Mouse (Mus musculus) B cell, adult (primary cell): ENCODE measurements around the gene Ier5. TPM values are rescaled to one million over a fixed set of nuclear protein-coding genes. Genes with fewer than 3 reads are reported as not detected.

Experiments
- total RNA-seq: library from RNA; stranded (reverse); gene quantifications from 4 replicates; pipeline ENCODE4 v1.2.4, GENCODE M21; 2023; ENCODE audit not compliant: inconsistent age

The Ier5 gene
- total RNA-seq: 315 to 388 TPM (median 334 TPM) in 4 replicates

DNA sequence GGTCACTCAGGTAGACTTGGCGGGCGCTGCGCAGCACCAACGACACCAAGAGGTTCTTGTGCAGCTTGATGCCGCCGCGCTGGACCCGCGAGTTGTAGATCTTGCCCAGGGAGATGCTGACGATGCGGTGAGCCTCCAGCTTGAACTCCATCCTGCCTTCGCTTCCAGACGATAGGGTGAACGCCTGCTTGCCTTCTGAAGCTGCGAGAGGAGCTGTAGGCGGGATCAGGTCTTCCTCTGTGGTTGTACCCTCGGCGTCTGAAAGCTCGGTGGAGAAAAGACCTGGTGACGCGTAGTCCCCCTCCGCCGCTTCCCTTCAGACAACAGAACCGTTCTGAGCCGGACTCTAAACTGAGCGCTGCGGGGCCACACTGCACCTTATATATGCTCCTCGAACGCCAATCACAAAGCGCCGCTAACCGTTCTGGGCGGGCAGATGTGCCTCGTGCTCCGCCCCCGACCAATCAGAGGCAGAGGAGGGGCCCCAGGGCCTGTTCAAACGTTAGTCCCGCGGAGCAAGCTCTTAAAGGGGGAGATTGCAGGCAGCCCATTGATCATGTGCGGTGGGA, at the start of gene Ier5:
Gene Ier5, minus strand, starts transcription at position 357 of the 569 bp plus-strand sequence.

DNA sequence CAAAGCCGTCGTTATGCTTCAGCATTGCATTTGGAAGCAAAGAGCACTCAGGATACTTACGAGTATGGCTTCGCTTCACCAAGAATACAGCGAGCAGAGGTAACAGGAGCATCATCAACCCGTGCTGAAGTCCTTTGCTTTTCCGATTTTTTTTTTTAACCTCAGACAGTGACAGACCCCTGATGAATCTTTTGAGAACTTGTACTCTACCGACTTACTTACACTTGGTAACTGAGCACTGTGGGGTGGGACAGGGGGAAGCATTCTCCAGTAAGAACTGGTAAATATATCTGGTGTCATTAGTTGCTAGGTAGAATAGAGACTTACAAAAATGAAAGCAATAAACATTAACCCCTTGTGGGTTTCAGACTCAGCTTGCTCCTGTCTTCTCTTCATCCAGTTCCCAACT, 47.1 kb upstream of the Ier5 start, which contains the start of gene Mr1:
Gene Mr1, minus strand, starts transcription at position 243 of the 409 bp plus-strand sequence.

Other genes starting within 250 kb of the Ier5 start
- gene Cacna1e, start 215.1 kb downstream of the Ier5 start, total RNA-seq: 24.0 to 25.4 TPM (median 24.6 TPM) in 4 replicates
- gene Mr1, start 47.2 kb upstream of the Ier5 start, total RNA-seq: 6.5 to 10.3 TPM (median 8.4 TPM) in 4 replicates
- 40.0 to 48.2 TPM (median 45.2 TPM) in 4 replicates for gene Stx6, start 59.1 kb upstream of the Ier5 start, total RNA-seq
- gene BC034090, start 144.8 kb upstream of the Ier5 start, total RNA-seq: 0.16 TPM in 1 of 4 replicates, not detected in the others